Comparison of ENCODE assay signal across 30 mouse cellular contexts in the genomic region with DNA sequence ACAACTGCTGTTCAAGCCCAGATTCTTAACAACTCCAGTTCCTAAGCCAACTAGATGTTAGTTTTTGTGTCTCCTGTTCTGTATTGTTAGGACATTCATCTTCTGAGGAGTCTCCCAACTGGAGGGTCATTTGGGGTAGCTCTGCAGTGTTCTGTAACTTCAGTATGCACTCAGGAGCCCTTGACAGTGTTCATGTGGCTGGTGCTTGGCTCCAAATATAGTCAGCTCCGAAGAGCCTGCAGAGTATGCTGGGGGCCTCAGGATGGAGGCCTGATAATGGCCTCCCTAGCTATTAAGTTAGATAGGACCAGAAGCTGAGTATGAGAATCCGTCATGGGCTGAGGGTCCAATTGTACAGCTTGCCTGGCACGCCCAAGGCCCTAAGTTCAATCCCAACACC. TPM values are rescaled to one million over a fixed set of nuclear protein-coding genes. Genes with fewer than 3 reads are reported as not detected.
DNase-seq lines count a peak whose midpoint lies in the region; ATAC-seq and TF ChIP-seq lines count a peak whose summit lies in the region.
"Had no signal": no experiment of that assay in that cellular context is flagged by ENCODE, and none has a peak within 500 bp of the region (broad histone marks: within the 10 kb centered on the region; RNA-seq: fewer than 3 reads in every experiment).

No protein-coding gene starts in this region.

- intact Hi-C loops in heart, postnatal 25 days (cut with DNase I), result no loop called here
- intact Hi-C loops in heart, postnatal 10 days (cut with DNase I), result no loop called here

- TF ChIP-seq CTCF in E14TG2a.4 (conservative IDR thresholded peaks at IDR 0.05; ENCODE audit: low read length), result no peak

- peak overlapping the region; percentile 48 for H3K27ac ChIP-seq in heart, embryonic 13.5 days (replicated peaks)
- H3K27ac ChIP-seq in liver, embryonic 16.5 days (ENCODE audit: low read length), result peak overlapping the region; percentile 89
- H3K27ac ChIP-seq: heart, embryonic 15.5 days; hindbrain, embryonic 10.5 days; hindbrain, embryonic 15.5 days; kidney, embryonic 15.5 days; limb, embryonic 10.5 days; limb, embryonic 15.5 days; stomach, postnatal 0 days had no signal

- ATAC-seq in heart, embryonic 13.5 days (ENCODE audit: extremely low read depth, insufficient number of reproducible peaks, low FRiP score, low TSS enrichment), result no peak
- ATAC-seq in liver, embryonic 16.5 days (ENCODE audit: low read depth), result no peak
- ATAC-seq: forebrain, embryonic 16.5 days; inflammation-experienced regulatory T-cells, adult 6 months; midbrain, embryonic 16.5 days; Patski had no signal

- H3K4me3 ChIP-seq in heart, embryonic 13.5 days, result no peak overlapping the region
- 0 out of 2 replicates have a peak overlapping the region, but pooled peaks have one; percentile 1 for H3K4me3 ChIP-seq in E14TG2a.4 (replicated peaks; ENCODE audit: low read length)
- no peak overlapping the region for H3K4me3 ChIP-seq in liver, embryonic 16.5 days (ENCODE audit: low read depth, low read length)
- H3K4me3 ChIP-seq: erythroblast, embryonic 14.5 days; heart, embryonic 15.5 days; hindbrain, embryonic 10.5 days; hindbrain, embryonic 15.5 days; kidney, embryonic 15.5 days; limb, embryonic 10.5 days; limb, embryonic 15.5 days had no signal

- H3K4me1 ChIP-seq in heart, embryonic 13.5 days, result peaks cover 60% of the 10 kb centered on the region
- peaks cover 95% of the 10 kb centered on the region for H3K4me1 ChIP-seq in E14TG2a.4 (replicated peaks; ENCODE audit: low read depth, low read length)
- H3K4me1 ChIP-seq in liver, embryonic 16.5 days (ENCODE audit: control insufficient read depth, low read depth, low read length), result peaks cover 72% of the 10 kb centered on the region
- H3K4me1 ChIP-seq: kidney, embryonic 15.5 days had no signal

- no peak overlapping the region for H3K9ac ChIP-seq in heart, embryonic 13.5 days
- peak overlapping the region; percentile 30; the same call in 1 of the 2 replicates for H3K9ac ChIP-seq in liver, embryonic 16.5 days (ENCODE audit: low read depth, low read length)
- H3K9ac ChIP-seq: heart, embryonic 15.5 days; hindbrain, embryonic 15.5 days; kidney, embryonic 15.5 days; limb, embryonic 15.5 days had no signal

- no peaks in the 10 kb centered on the region for H3K27me3 ChIP-seq in heart, embryonic 13.5 days (replicated peaks)
- H3K27me3 ChIP-seq in E14TG2a.4 (ENCODE audit: insufficient read depth, low read length), result no peaks in the 10 kb centered on the region
- H3K27me3 ChIP-seq in liver, embryonic 16.5 days (ENCODE audit: control insufficient read depth, insufficient read depth, low read depth, low read length), result no peaks in the 10 kb centered on the region
- H3K27me3 ChIP-seq: heart, embryonic 15.5 days; hindbrain, embryonic 15.5 days; kidney, embryonic 15.5 days; limb, embryonic 15.5 days; Patski had no signal

- H3K9me3 ChIP-seq in heart, embryonic 13.5 days, result no peaks in the 10 kb centered on the region
- H3K9me3 ChIP-seq in E14TG2a.4 (ENCODE audit: low read length), result no peaks in the 10 kb centered on the region
- H3K9me3 ChIP-seq in liver, embryonic 16.5 days (replicated peaks; ENCODE audit: control insufficient read depth, low read length), result no peaks in the 10 kb centered on the region
- H3K9me3 ChIP-seq: heart, embryonic 15.5 days; hindbrain, embryonic 10.5 days; hindbrain, embryonic 15.5 days; kidney, embryonic 15.5 days; limb, embryonic 10.5 days; limb, embryonic 15.5 days had no signal

- peak; percentile 91 for DNase-seq in heart, adult 11 months
- DNase-seq in heart, postnatal 25 days (ENCODE audit: low spot score), result no peak
- DNase-seq in heart, postnatal 10 days, result no peak
- DNase-seq in adipocyte (ENCODE audit: low spot score), result no peak
- DNase-seq: adrenal gland, postnatal 25 days; cerebellum, adult 11-12 months; cerebellum, postnatal 14 days; kidney, adult 18-20 months; kidney, postnatal 25 days; lung, postnatal 36 days; right cerebral cortex, adult 18-20 months; spleen, adult 18-20 months; thymus, adult 18-20 months; thymus, postnatal 25 days had no signal

- WGBS in heart, embryonic 13.5 days, result 53% methylated on average over 3 of the region's 3 CpGs
- 63% methylated on average over 3 of the region's 3 CpGs for WGBS in liver, embryonic 16.5 days (ENCODE audit: insufficient replicate concordance)

- H3K4me2 ChIP-seq in heart, embryonic 13.5 days, result peak overlapping the region; percentile 14; the same call in 1 of the 2 replicates
- no peak overlapping the region for H3K4me2 ChIP-seq in liver, embryonic 16.5 days (ENCODE audit: low read depth, low read length)
- H3K4me2 ChIP-seq: heart, embryonic 15.5 days; hindbrain, embryonic 15.5 days; kidney, embryonic 15.5 days; limb, embryonic 15.5 days; midbrain, embryonic 11.5 days had no signal

- peaks cover 17% of the 10 kb centered on the region for H3K36me3 ChIP-seq in heart, embryonic 13.5 days
- H3K36me3 ChIP-seq in E14TG2a.4 (ENCODE audit: insufficient read depth, low read length), result peaks cover 32% of the 10 kb centered on the region
- no peaks in the 10 kb centered on the region for H3K36me3 ChIP-seq in liver, embryonic 16.5 days (ENCODE audit: control insufficient read depth, insufficient read depth)
- H3K36me3 ChIP-seq: heart, embryonic 15.5 days had no signal

RNA-seq across cellular contexts. Expression of gene Shld1, which starts 7.2 kb away (rescaled TPM):
- 10 to 100 TPM; 41.5 to 55.2 TPM for total RNA-seq in heart, postnatal 25 days (2021)
- polyA plus RNA-seq in heart, embryonic 13.5 days (2015; fragmentation: Nextera tagmentation; extraction: Ambion mirVana), result 13.4 and 14.9 TPM in 2 replicates
- total RNA-seq in heart, postnatal 10 days (2021), result 10 to 100 TPM in 1 of 2 experiments, 1 to 10 TPM in 1; 8.7 to 18.3 TPM
- polyA plus RNA-seq in liver, embryonic 16.5 days (2015; fragmentation: Nextera tagmentation; extraction: Ambion mirVana), result 9.8 and 10.4 TPM in 2 replicates
